Mouse (Mus musculus) cortical plate, adult 2 months (tissue): ENCODE data around the gene Dnaaf3. TPM values are rescaled to one million over a fixed set of nuclear protein-coding genes. Genes with fewer than 3 reads are reported as not detected.

Source experiments
- H3K27ac ChIP-seq: fragments of 200-500 bp; 2 replicates; pipeline ENCODE4 v1.5.1; 2012; ENCODE audit warnings: low read length, control low read depth, inconsistent platforms; ENCODE audit not compliant: insufficient read depth
- H3K4me1 ChIP-seq: fragments of 200-500 bp; 2 replicates; pipeline ENCODE4 v1.6.1; 2011; ENCODE audit warnings: low read length; ENCODE audit not compliant: control insufficient read depth, insufficient read depth
- H3K4me3 ChIP-seq: fragments of 200-500 bp; 2 replicates; pipeline ENCODE4 v1.5.1; 2011; ENCODE audit warnings: mild to moderate bottlenecking, low read length, control low read depth; ENCODE audit not compliant: insufficient read depth
- CTCF ChIP-seq: fragments of 200-500 bp; IDR thresholded peaks from 2 replicates; pipeline ENCODE4 v1.5.1; 2011; ENCODE audit warnings: mild to moderate bottlenecking, control low read depth, low read length; ENCODE audit not compliant: insufficient read depth; ENCODE audit errors: extremely low read depth
- POLR2A ChIP-seq: fragments of 200-500 bp; IDR thresholded peaks from 2 replicates; pipeline ENCODE4 v1.6.1; 2011; ENCODE audit warnings: mild to moderate bottlenecking, low read length, control low read depth; ENCODE audit not compliant: insufficient read depth; ENCODE audit errors: extremely low read depth
- polyA plus RNA-seq: library from polyadenylated mRNA; depleted of rRNA; stranded (reverse); fragments of >200 nt; gene quantifications from 2 replicates; pipeline ENCODE4 v1.2.3, GENCODE M21; 2012; rRNA removed

Dnaaf3 gene
- polyA plus RNA-seq, 1 experiment, result 1.3 TPM

DNA sequence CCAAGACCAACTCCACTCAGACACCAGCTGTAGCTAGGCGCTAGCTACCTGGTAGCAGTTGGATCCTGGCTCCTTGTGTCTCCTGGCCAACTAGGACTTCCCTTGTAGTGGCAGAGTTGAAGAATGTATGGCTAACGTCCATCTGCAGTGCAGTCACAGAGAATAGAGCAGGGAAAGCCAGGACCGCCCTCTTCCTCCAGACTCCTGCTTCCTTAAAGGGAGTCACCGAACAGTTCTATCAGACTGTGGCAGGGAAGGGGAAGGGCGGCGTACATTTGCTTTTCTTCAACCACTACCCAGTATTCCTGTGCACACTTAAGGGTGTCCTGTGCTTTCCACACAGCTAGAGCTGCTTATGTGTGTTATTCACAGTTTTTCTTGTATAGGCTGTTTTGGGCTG lies 40.9 kb downstream of the Dnaaf3 start:
- TF ChIP-seq POLR2A (no peak), CTCF (no peak)
- Histone ChIP-seq H3K4me1 (no peaks in the 10 kb centered on the region), H3K27ac (no peak overlapping the region), H3K4me3 (no peak overlapping the region)

DNA sequence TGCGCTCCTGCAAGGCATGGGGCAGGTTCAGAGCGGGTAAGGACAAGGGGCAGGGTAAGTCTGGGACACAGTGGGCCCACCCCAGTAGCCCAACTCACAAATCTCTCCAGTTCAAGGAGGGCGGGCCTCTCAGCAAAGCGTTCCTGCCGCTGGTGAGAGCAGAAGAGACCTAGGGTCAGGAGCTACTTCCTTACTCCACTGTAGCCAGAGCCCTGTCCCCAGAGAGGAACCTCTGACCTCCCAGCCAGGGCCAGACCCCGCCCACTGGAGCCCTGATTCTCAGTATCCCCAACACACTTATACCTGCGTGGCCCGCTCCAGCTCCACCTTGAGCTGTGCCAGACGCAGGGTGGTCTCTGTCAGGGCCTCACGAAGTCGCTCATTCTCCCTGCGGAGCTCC lies 50.0 kb downstream of the Dnaaf3 start:
- no peak overlapping the region for H3K4me3 ChIP-seq
- 0 out of 2 replicates have a peak, but pooled peaks cover 2% of the 10 kb centered on the region for H3K4me1 ChIP-seq
- no peak for TF ChIP-seq POLR2A
- TF ChIP-seq CTCF, result no peak
- no peak overlapping the region for H3K27ac ChIP-seq

DNA sequence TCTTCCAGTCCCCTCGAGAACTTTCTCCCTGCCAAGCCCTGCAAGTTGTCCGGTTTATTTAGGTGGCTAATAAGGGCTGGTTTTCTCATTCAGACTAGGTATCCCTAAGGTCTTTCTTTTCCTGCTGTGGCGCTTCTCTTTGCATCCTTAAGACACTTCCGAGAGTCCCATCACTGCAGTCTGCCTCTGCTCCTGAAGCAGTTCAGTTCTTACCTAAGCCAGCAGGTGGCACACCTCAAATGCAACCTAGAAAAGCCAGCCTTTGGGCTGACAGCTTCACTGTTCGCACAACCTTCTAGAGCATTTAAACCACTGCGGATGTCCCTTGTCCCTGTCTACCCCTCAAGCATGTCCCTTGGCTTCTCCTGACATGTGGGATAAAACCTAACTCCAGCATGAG lies 52.6 kb downstream of the Dnaaf3 start:
- Histone ChIP-seq H3K27ac (no peak overlapping the region), H3K4me1 (0 out of 2 replicates have a peak, but pooled peaks cover 2% of the 10 kb centered on the region), H3K4me3 (no peak overlapping the region)
- no peak for TF ChIP-seq POLR2A
- TF ChIP-seq CTCF, result peak; percentile 58

DNA sequence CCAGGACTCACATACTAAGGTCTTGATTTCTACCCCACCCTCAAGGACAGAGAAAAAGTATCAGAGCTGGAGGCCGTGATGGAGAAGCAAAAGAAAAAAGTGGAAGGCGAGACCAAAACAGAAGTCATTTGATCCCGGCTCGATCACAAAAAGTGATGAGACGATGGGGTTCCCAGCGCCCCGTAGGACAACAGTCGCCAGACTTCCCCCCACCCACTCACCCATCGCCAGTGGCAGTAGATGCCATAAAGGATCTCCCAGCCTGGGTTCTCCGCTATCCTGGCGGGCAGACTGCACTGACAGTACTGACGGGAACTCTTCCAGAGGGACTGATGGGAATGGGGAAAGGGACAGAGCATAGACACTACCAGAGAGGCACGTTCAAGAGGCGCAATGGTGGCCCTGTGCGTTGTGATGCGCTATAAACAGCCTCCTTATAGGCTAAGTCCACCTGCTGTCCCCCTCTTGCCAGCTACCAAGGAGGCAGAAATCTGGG lies 53.4 kb downstream of the Dnaaf3 start:
- no peak overlapping the region for H3K27ac ChIP-seq
- peak overlapping the region; percentile 8 for H3K4me3 ChIP-seq
- TF ChIP-seq CTCF (no peak), POLR2A (no peak)
- H3K4me1 ChIP-seq, result 0 out of 2 replicates have a peak, but pooled peaks cover 2% of the 10 kb centered on the region

DNA sequence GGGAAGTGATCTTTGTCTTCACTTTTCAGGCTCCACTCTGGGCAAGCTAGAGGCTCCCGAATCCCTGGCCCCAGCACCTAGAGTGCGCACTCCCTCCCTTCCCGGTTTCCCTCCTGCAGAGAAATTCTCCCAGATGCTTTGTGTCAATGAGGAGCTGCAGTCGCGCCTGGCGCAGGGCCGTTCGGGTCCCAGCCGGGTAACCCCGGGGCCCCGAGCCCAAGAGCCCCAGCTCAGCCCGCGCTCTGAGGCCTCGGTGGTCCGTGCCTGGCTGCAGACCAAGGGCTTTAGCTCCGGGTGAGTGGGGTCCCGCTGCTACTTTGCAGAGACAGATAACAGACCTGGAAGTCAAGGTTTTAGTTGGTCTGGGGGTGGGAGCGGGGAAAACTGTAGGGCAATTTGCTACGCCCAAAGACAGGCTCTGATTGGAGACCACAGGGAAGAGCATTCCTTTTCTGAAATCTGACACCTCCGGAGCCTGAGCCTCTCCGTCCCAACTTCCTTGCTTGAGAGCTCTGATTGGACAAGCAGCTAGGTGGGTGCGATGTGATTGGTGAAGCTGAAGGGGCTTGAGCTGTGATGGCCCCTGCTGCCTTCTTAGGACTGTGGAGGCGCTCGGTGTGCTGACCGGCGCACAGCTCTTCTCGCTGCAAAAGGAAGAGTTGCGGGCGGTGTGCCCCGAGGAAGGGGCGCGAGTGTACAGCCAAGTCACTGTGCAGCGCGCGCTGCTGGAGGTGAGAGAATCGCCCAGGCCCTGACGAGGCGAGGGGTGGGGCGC lies 54.0 kb downstream of the Dnaaf3 start:
- TF ChIP-seq POLR2A, result 0 out of 2 replicates have a peak, but pooled peaks have one; percentile 25
- no peak for TF ChIP-seq CTCF
- H3K4me1 ChIP-seq, result 0 out of 2 replicates have a peak, but pooled peaks cover 2% of the 10 kb centered on the region
- H3K4me3 ChIP-seq, result peak overlapping the region; percentile 8
- H3K27ac ChIP-seq, result no peak overlapping the region

DNA sequence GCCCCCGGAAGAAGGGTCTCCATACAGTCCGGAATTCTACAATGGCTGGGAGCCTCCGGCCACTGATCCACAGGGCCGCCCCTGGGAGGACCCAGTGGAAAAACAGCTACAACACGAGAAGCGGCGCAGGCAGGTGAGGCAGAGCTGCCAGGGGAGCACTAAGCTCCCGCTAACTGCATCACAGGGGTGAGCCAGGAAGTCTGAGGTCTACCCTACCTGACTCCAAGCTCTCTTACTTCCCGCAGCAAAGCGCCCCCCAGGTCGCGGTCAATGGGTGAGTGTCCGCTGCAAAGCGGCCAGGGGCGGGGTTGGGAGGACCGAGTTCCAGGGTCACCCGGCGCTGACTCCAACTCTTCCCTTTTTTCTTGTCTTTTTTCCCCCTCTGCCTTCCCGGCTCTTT lies 58.3 kb downstream of the Dnaaf3 start:
- Histone ChIP-seq H3K27ac (no peak overlapping the region), H3K4me1 (0 out of 2 replicates have a peak, but pooled peaks cover 2% of the 10 kb centered on the region), H3K4me3 (no peak overlapping the region)
- TF ChIP-seq POLR2A (no peak), CTCF (no peak)

Other genes with a start within 250 kb of the Dnaaf3 start
- gene Ncr1, start 194.7 kb downstream of the Dnaaf3 start, polyA plus RNA-seq, result not detected in 2 replicates
- gene Gp6, start 134.7 kb downstream of the Dnaaf3 start, polyA plus RNA-seq, result not detected in 2 replicates
- gene Rdh13, start 86.8 kb downstream of the Dnaaf3 start, polyA plus RNA-seq, result 22.8 and 26.1 TPM in 2 replicates
- gene Eps8l1, start 71.8 kb downstream of the Dnaaf3 start, polyA plus RNA-seq, result 15.0 and 16.7 TPM in 2 replicates
- gene Ppp1r12c, start 30.8 kb downstream of the Dnaaf3 start, polyA plus RNA-seq, result 105 and 107 TPM in 2 replicates
- gene Tnnt1, start 16.1 kb downstream of the Dnaaf3 start, polyA plus RNA-seq, result 9.6 and 10.1 TPM in 2 replicates
- 1.3 and 1.9 TPM in 2 replicates for gene Tnni3, start 8.2 kb downstream of the Dnaaf3 start, polyA plus RNA-seq
- 218 and 229 TPM in 2 replicates for gene Syt5, start 15.1 kb upstream of the Dnaaf3 start, polyA plus RNA-seq
- 1.0 and 1.6 TPM in 2 replicates for gene Ptprh, start 71.6 kb upstream of the Dnaaf3 start, polyA plus RNA-seq
- 29.0 and 31.5 TPM in 2 replicates for gene Tmem86b, start 99.0 kb upstream of the Dnaaf3 start, polyA plus RNA-seq
- gene Ppp6r1, start 126.6 kb upstream of the Dnaaf3 start, polyA plus RNA-seq, result 143 and 145 TPM in 2 replicates
- 107 and 108 TPM in 2 replicates for gene Hspbp1, start 152.6 kb upstream of the Dnaaf3 start, polyA plus RNA-seq
- 305 and 330 TPM in 2 replicates for gene Brsk1, start 158.2 kb upstream of the Dnaaf3 start, polyA plus RNA-seq
- 0.09 TPM in 1 of 2 replicates, not detected in the other for gene Tmem150b, start 192.8 kb upstream of the Dnaaf3 start, polyA plus RNA-seq
- gene Kmt5c, start 207.7 kb upstream of the Dnaaf3 start, polyA plus RNA-seq, result 60.1 and 66.9 TPM in 2 replicates
- 15.1 and 20.3 TPM in 2 replicates for gene Cox6b2, start 220.6 kb upstream of the Dnaaf3 start, polyA plus RNA-seq
- not detected in 2 replicates for gene Fam71e2, start 238.8 kb upstream of the Dnaaf3 start, polyA plus RNA-seq